ENCODE assay signal across 29 mouse cellular contexts in the genomic region with DNA sequence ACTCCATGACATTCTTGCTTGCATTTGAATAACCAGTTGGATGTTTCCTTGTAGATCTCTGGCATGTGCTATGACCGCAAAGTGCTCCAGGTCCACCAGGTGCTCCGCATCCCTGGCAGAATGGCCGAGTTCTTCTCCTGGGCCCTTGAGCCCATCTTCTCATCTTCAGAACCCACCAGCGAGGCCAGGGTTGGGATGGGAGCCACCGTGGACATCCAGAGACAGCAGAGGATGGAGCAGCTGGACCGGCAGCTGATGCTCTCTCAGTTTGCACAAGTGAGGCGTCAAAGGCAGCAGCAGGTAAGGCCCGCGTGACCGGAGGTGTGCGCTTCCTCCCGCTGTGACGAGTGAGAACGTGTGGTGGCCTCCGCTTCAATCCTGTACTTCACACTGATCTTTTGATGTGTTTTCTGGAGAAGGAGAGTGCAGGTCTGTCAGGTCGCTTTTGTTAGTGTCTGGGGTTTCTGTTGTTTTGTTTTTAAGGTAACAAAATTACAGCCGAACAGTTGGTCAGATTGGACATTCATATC. TPM values are rescaled to one million over a fixed set of nuclear protein-coding genes. Genes with fewer than 3 reads are reported as not detected.
DNase-seq lines count a peak whose midpoint lies in the region; ATAC-seq and TF ChIP-seq lines count a peak whose summit lies in the region.
"Had no signal": no experiment of that assay in that cellular context is flagged by ENCODE, and none has a peak within 500 bp of the region (broad histone marks: within the 10 kb centered on the region; RNA-seq: fewer than 3 reads in every experiment).

No protein-coding gene starts in this region.

- no peak overlapping the region for H3K9ac ChIP-seq in midbrain, embryonic 11.5 days (ENCODE audit: low read length)
- H3K9ac ChIP-seq in midbrain, embryonic 13.5 days (replicated peaks), result no peak overlapping the region
- H3K9ac ChIP-seq: embryonic facial prominence, embryonic 15.5 days; forebrain, embryonic 15.5 days; heart, embryonic 13.5 days; hindbrain, embryonic 14.5 days; kidney, embryonic 15.5 days; liver, embryonic 14.5 days; lung, embryonic 15.5 days; stomach, embryonic 15.5 days had no signal

- 95% methylated on average over 17 of the region's 17 CpGs for whole genome bisulfite sequencing in midbrain, embryonic 11.5 days
- WGBS in midbrain, embryonic 13.5 days, result 95% methylated on average over 17 of the region's 17 CpGs

- no peak for TF ChIP-seq POLR2A in bone marrow macrophage, adult 2 months (IDR thresholded peaks at IDR 0.05; ENCODE audit: borderline replicate concordance, low read depth, low read length)

- TF ChIP-seq CTCF in G1E (IDR thresholded peaks at IDR 0.05; ENCODE audit: low read depth, low read length), result no peak
- TF ChIP-seq CTCF in bone marrow macrophage, adult 2 months (IDR thresholded peaks at IDR 0.05; ENCODE audit: low read depth, low read length), result no peak

- no peaks in the 10 kb centered on the region for H3K27me3 ChIP-seq in midbrain, embryonic 11.5 days (ENCODE audit: control insufficient read depth, insufficient read depth, low read length)
- no peaks in the 10 kb centered on the region for H3K27me3 ChIP-seq in midbrain, embryonic 13.5 days
- H3K27me3 ChIP-seq in G1E (ENCODE audit: insufficient read depth, low read length), result no peaks in the 10 kb centered on the region
- H3K27me3 ChIP-seq: embryonic facial prominence, embryonic 15.5 days; forebrain, embryonic 15.5 days; heart, embryonic 13.5 days; kidney, embryonic 15.5 days; lung, embryonic 15.5 days; Patski; stomach, embryonic 15.5 days had no signal

- H3K4me3 ChIP-seq in midbrain, embryonic 11.5 days (ENCODE audit: low read depth, low read length), result no peak overlapping the region
- H3K4me3 ChIP-seq in midbrain, embryonic 13.5 days (replicated peaks), result no peak overlapping the region
- peak overlapping the region; percentile 1; the same call in 1 of the 2 replicates for H3K4me3 ChIP-seq in G1E (ENCODE audit: low read depth, low read length)
- H3K4me3 ChIP-seq in bone marrow macrophage, adult 2 months (ENCODE audit: insufficient read depth, low read length), result no peak overlapping the region
- H3K4me3 ChIP-seq: embryonic facial prominence, embryonic 15.5 days; forebrain, embryonic 15.5 days; heart, embryonic 13.5 days; kidney, embryonic 15.5 days; lung, embryonic 15.5 days; midbrain, embryonic 10.5 days; stomach, embryonic 15.5 days had no signal

- H3K4me2 ChIP-seq in midbrain, embryonic 11.5 days, result no peak overlapping the region
- no peak overlapping the region for H3K4me2 ChIP-seq in midbrain, embryonic 13.5 days (replicated peaks)
- H3K4me2 ChIP-seq: embryonic facial prominence, embryonic 15.5 days; forebrain, embryonic 15.5 days; heart, embryonic 13.5 days; hindbrain, embryonic 14.5 days; kidney, embryonic 15.5 days; lung, embryonic 15.5 days; stomach, embryonic 15.5 days had no signal

- peak; percentile 8 for DNase-seq in midbrain, embryonic 11.5 days (ENCODE audit: low spot score, missing footprints)
- no peak for DNase-seq in G1E (ENCODE audit: low spot score)
- DNase-seq in kidney, postnatal 4 days, result no peak
- DNase-seq in adrenal gland, adult 2 months, result no peak
- no peak for DNase-seq in yolk sac, embryonic 10.5 days (ENCODE audit: low spot score)
- DNase-seq: adrenal gland, postnatal 10 days; cerebellum, adult 9-10 months; gastrocnemius, postnatal 14 days; heart, adult 18-20 months; heart, postnatal 36 days; kidney, postnatal 36 days; layer of hippocampus, adult 9-11 months; lung, postnatal 36 days had no signal

- no peaks in the 10 kb centered on the region for H3K9me3 ChIP-seq in midbrain, embryonic 11.5 days (ENCODE audit: control insufficient read depth, low read length)
- H3K9me3 ChIP-seq in midbrain, embryonic 13.5 days, result no peaks in the 10 kb centered on the region
- H3K9me3 ChIP-seq in G1E (replicated peaks), result no peaks in the 10 kb centered on the region
- H3K9me3 ChIP-seq: embryonic facial prominence, embryonic 15.5 days; forebrain, embryonic 15.5 days; heart, embryonic 13.5 days; kidney, embryonic 15.5 days; lung, embryonic 15.5 days; midbrain, embryonic 10.5 days; stomach, embryonic 15.5 days had no signal

- no peak overlapping the region for H3K27ac ChIP-seq in midbrain, embryonic 11.5 days (ENCODE audit: low read depth, low read length)
- H3K27ac ChIP-seq in midbrain, embryonic 13.5 days, result no peak overlapping the region
- H3K27ac ChIP-seq in bone marrow macrophage, adult 2 months (ENCODE audit: insufficient read depth, low read depth, low read length), result peak overlapping the region; percentile 84
- H3K27ac ChIP-seq: embryonic facial prominence, embryonic 15.5 days; forebrain, embryonic 15.5 days; heart, embryonic 13.5 days; hindbrain, embryonic 14.5 days; kidney, embryonic 15.5 days; liver, embryonic 14.5 days; lung, embryonic 15.5 days; midbrain, embryonic 10.5 days; stomach, embryonic 15.5 days had no signal

- peaks cover 5% of the 10 kb centered on the region; the same call in 1 of the 2 replicates for H3K36me3 ChIP-seq in midbrain, embryonic 11.5 days (ENCODE audit: control insufficient read depth, insufficient read depth, low read length)
- H3K36me3 ChIP-seq in midbrain, embryonic 13.5 days, result peaks cover 42% of the 10 kb centered on the region
- peaks cover 82% of the 10 kb centered on the region for H3K36me3 ChIP-seq in G1E (replicated peaks)
- H3K36me3 ChIP-seq: stomach, embryonic 15.5 days had no signal

- no peaks in the 10 kb centered on the region for H3K4me1 ChIP-seq in midbrain, embryonic 11.5 days (ENCODE audit: control insufficient read depth, insufficient read depth, low read length)
- no peaks in the 10 kb centered on the region for H3K4me1 ChIP-seq in midbrain, embryonic 13.5 days (replicated peaks)
- peaks cover 27% of the 10 kb centered on the region for H3K4me1 ChIP-seq in G1E (ENCODE audit: insufficient read depth, low read depth, low read length)
- peaks cover 83% of the 10 kb centered on the region for H3K4me1 ChIP-seq in bone marrow macrophage, adult 2 months (ENCODE audit: control insufficient read depth, insufficient read depth, low read length)
- H3K4me1 ChIP-seq: embryonic facial prominence, embryonic 15.5 days; forebrain, embryonic 15.5 days; midbrain, embryonic 10.5 days; stomach, embryonic 15.5 days had no signal

- no peak for ATAC-seq in midbrain, embryonic 11.5 days (ENCODE audit: low FRiP score)
- no peak for ATAC-seq in midbrain, embryonic 13.5 days
- ATAC-seq in G1E (ENCODE audit: extremely low read depth, insufficient number of reproducible peaks, low FRiP score, poor library complexity, severe bottlenecking), result 0 out of 2 replicates have a peak, but pooled peaks have one; percentile 3
- ATAC-seq: forebrain, embryonic 15.5 days; Patski had no signal

RNA-seq across cellular contexts. Expression of gene Gpr183, which starts 29.2 kb away (rescaled TPM):
- 1.4 and 1.6 TPM in 2 replicates for polyA plus RNA-seq in midbrain, embryonic 11.5 days (2014; fragmentation: Nextera tagmentation; extraction: Ambion mirVana)
- polyA plus RNA-seq in midbrain, embryonic 13.5 days (2015; fragmentation: Nextera tagmentation; extraction: Ambion mirVana), result 0.72 and 1.2 TPM in 2 replicates
- total RNA-seq in G1E (2014; fragmentation: Nextera tagmentation) (0.24 TPM in 1 of 2 replicates, not detected in the other), G1E (2017) (6.9 and 7.1 TPM in 2 replicates)
- polyA plus RNA-seq in G1E (2012), result 0.07 and 0.08 TPM in 2 replicates
- 33.0 and 34.1 TPM in 2 replicates for polyA plus RNA-seq in bone marrow macrophage, adult 2 months (2012; ENCODE audit: insufficient read depth, insufficient read length, missing spikeins)
- 1 to 10 TPM in 1 of 2 experiments, under 1 TPM in 1; 0.35 to 1.5 TPM for total RNA-seq in adrenal gland, adult 2 months (2021)
- 0.62 and 0.67 TPM in 2 replicates for polyA plus RNA-seq in adrenal gland, adult 2 months (2012; rRNA removed)
- polyA plus RNA-seq: Patski had no signal

RNA-seq across cellular contexts. Expression of gene Timm8a2, which starts 40.2 kb away (rescaled TPM):
- 0.18 TPM in 1 of 2 replicates, not detected in the other for polyA plus RNA-seq in midbrain, embryonic 11.5 days (2014; fragmentation: Nextera tagmentation; extraction: Ambion mirVana)
- not detected in 2 replicates for polyA plus RNA-seq in midbrain, embryonic 13.5 days (2015; fragmentation: Nextera tagmentation; extraction: Ambion mirVana)
- not detected in 2 replicates for total RNA-seq in G1E (2014; fragmentation: Nextera tagmentation)
- 0.35 TPM in 1 of 2 replicates, not detected in the other for total RNA-seq in G1E (2017)
- 0.05 TPM in 1 of 2 replicates, not detected in the other for polyA plus RNA-seq in G1E (2012)
- polyA plus RNA-seq in bone marrow macrophage, adult 2 months (2012; ENCODE audit: insufficient read depth, insufficient read length, missing spikeins), result not detected in 2 replicates
- total RNA-seq in adrenal gland, adult 2 months (2021), result not detected
- not detected in 2 replicates for polyA plus RNA-seq in adrenal gland, adult 2 months (2012; rRNA removed)
- total RNA-seq: gastrocnemius, postnatal 14 days; heart, adult 18-20 months; heart, postnatal 36 days; left cerebral cortex, adult 18-20 months; left cerebral cortex, postnatal 36 days had no signal
- polyA plus RNA-seq: C2C12; embryonic facial prominence, embryonic 15.5 days; forebrain, embryonic 15.5 days; heart, embryonic 13.5 days; hindbrain, embryonic 14.5 days; intestine, embryonic 16.5 days; kidney, embryonic 15.5 days; liver, embryonic 14.5 days; lung, embryonic 15.5 days; midbrain, embryonic 10.5 days; Patski; stomach, embryonic 15.5 days had no signal

Comparison
In these comparisons a context has a peak if more than half of its experiments do, and no peak if none do; other contexts are left out.
1. RNA of gene Gpr183, which starts 29.2 kb away (polyA plus RNA-seq): 33.0 to 34.1 TPM in bone marrow macrophage, adult 2 months; 1.4 to 1.6 TPM in midbrain, embryonic 11.5 days, 0.72 to 1.2 TPM in midbrain, embryonic 13.5 days, 0.62 to 0.67 TPM in adrenal gland, adult 2 months and 0.07 to 0.08 TPM in G1E; every median in the first group is over 10 times any median in the second.